Comparison of ENCODE assay signal across 9 mouse cellular contexts in genomic region chr16:31500969-31501750, GRCm38 (mm10).
A peak's percentile ranks its signal among the peaks of the same experiment; 100 is the strongest.
DNase-seq lines count a peak whose midpoint lies in the region; ATAC-seq lines count a peak whose summit lies in the region.
"Had no signal": no experiment of that assay in that cellular context is flagged by ENCODE, and none has a peak within 500 bp of the region (broad histone marks: within the 10 kb centered on the region; RNA-seq: fewer than 3 reads in every experiment).

No protein-coding gene starts in this region.

- 66% methylated on average over 14 of the region's 14 CpGs for WGBS in midbrain, embryonic 13.5 days
- WGBS in midbrain, embryonic 11.5 days: 76% methylated on average over 14 of the region's 14 CpGs
- WGBS in hindbrain, embryonic 11.5 days: 74% methylated on average over 14 of the region's 14 CpGs
- WGBS in neural tube, embryonic 15.5 days: 57% methylated on average over 14 of the region's 14 CpGs

- no peak overlapping the region for H3K9ac ChIP-seq in midbrain, embryonic 13.5 days (replicated peaks)
- no peak overlapping the region for H3K9ac ChIP-seq in midbrain, embryonic 11.5 days (ENCODE audit: low read length)
- H3K9ac ChIP-seq in hindbrain, embryonic 11.5 days (ENCODE audit: low read depth, low read length): no peak overlapping the region
- peak overlapping the region; percentile 3; the same call in 1 of the 2 replicates for H3K9ac ChIP-seq in neural tube, embryonic 15.5 days (replicated peaks)

- H3K4me1 ChIP-seq in midbrain, embryonic 13.5 days (replicated peaks): peaks cover 27% of the 10 kb centered on the region
- no peaks in the 10 kb centered on the region for H3K4me1 ChIP-seq in midbrain, embryonic 11.5 days (ENCODE audit: control insufficient read depth, insufficient read depth, low read length)
- H3K4me1 ChIP-seq in hindbrain, embryonic 11.5 days (replicated peaks; ENCODE audit: control insufficient read depth, insufficient read depth, low read length): peaks cover 4% of the 10 kb centered on the region; the same call in 1 of the 2 replicates
- H3K4me1 ChIP-seq in neural tube, embryonic 15.5 days: peaks cover 50% of the 10 kb centered on the region

- ATAC-seq in midbrain, embryonic 13.5 days: no peak
- ATAC-seq in midbrain, embryonic 11.5 days (ENCODE audit: low FRiP score): no peak
- ATAC-seq in hindbrain, embryonic 11.5 days (ENCODE audit: low FRiP score): no peak
- peak; percentile 43; the same call in 1 of the 2 replicates for ATAC-seq in neural tube, embryonic 15.5 days (ENCODE audit: low FRiP score)

- H3K4me2 ChIP-seq in midbrain, embryonic 13.5 days (replicated peaks): no peak overlapping the region
- no peak overlapping the region for H3K4me2 ChIP-seq in midbrain, embryonic 11.5 days
- H3K4me2 ChIP-seq in hindbrain, embryonic 11.5 days (replicated peaks; ENCODE audit: low read depth, low read length): no peak overlapping the region
- no peak overlapping the region for H3K4me2 ChIP-seq in neural tube, embryonic 15.5 days

- no peaks in the 10 kb centered on the region for H3K9me3 ChIP-seq in midbrain, embryonic 13.5 days
- no peaks in the 10 kb centered on the region for H3K9me3 ChIP-seq in midbrain, embryonic 11.5 days (ENCODE audit: control insufficient read depth, low read length)
- no peaks in the 10 kb centered on the region for H3K9me3 ChIP-seq in hindbrain, embryonic 11.5 days (ENCODE audit: control insufficient read depth, low read length)
- H3K9me3 ChIP-seq in neural tube, embryonic 15.5 days (replicated peaks): no peaks in the 10 kb centered on the region

- DNase-seq in midbrain, embryonic 11.5 days (ENCODE audit: low spot score, missing footprints): no peak
- DNase-seq in embryo, embryonic 11 days: peak; percentile 77
- peak; percentile 50 for DNase-seq in hindbrain, embryonic 11.5 days (ENCODE audit: low spot score)
- DNase-seq in ovary, adult 18-20 months (ENCODE audit: low spot score): no peak
- DNase-seq in right cerebral cortex, adult 2 months (ENCODE audit: low spot score in 2 of 2): no peak
- DNase-seq: heart, postnatal 10 days; right cerebral cortex, postnatal 25 days had no signal

- no peak overlapping the region for H3K4me3 ChIP-seq in midbrain, embryonic 13.5 days (replicated peaks)
- no peak overlapping the region for H3K4me3 ChIP-seq in midbrain, embryonic 11.5 days (ENCODE audit: low read depth, low read length)
- no peak overlapping the region for H3K4me3 ChIP-seq in hindbrain, embryonic 11.5 days (ENCODE audit: low read depth, low read length)
- no peak overlapping the region for H3K4me3 ChIP-seq in neural tube, embryonic 15.5 days (replicated peaks)

- H3K27me3 ChIP-seq in midbrain, embryonic 13.5 days: no peaks in the 10 kb centered on the region
- no peaks in the 10 kb centered on the region for H3K27me3 ChIP-seq in midbrain, embryonic 11.5 days (ENCODE audit: control insufficient read depth, insufficient read depth, low read length)
- no peaks in the 10 kb centered on the region for H3K27me3 ChIP-seq in hindbrain, embryonic 11.5 days (ENCODE audit: control insufficient read depth, insufficient read depth, low read length)
- H3K27me3 ChIP-seq in neural tube, embryonic 15.5 days (replicated peaks): 0 out of 2 replicates have a peak, but pooled peaks cover 7% of the 10 kb centered on the region

- H3K36me3 ChIP-seq in midbrain, embryonic 13.5 days: no peaks in the 10 kb centered on the region
- no peaks in the 10 kb centered on the region for H3K36me3 ChIP-seq in midbrain, embryonic 11.5 days (ENCODE audit: control insufficient read depth, insufficient read depth, low read length)
- H3K36me3 ChIP-seq in hindbrain, embryonic 11.5 days (ENCODE audit: control insufficient read depth, insufficient read depth, low read length): no peaks in the 10 kb centered on the region
- no peaks in the 10 kb centered on the region for H3K36me3 ChIP-seq in neural tube, embryonic 15.5 days

- H3K27ac ChIP-seq in midbrain, embryonic 13.5 days: peak overlapping the region; percentile 45
- no peak overlapping the region for H3K27ac ChIP-seq in midbrain, embryonic 11.5 days (ENCODE audit: low read depth, low read length)
- H3K27ac ChIP-seq in hindbrain, embryonic 11.5 days (ENCODE audit: low read depth, low read length): peak overlapping the region; percentile 19; the same call in 1 of the 2 replicates
- H3K27ac ChIP-seq in neural tube, embryonic 15.5 days (replicated peaks): peak overlapping the region; percentile 41

Comparison
In these comparisons a context has a peak if more than half of its experiments do, and no peak if none do; other contexts are left out.
1. DNase-seq: peak in embryo, embryonic 11 days (single experiment) and hindbrain, embryonic 11.5 days (single experiment); none in midbrain, embryonic 11.5 days (single experiment), ovary, adult 18-20 months (single experiment) and right cerebral cortex, adult 2 months (0 of 2).